Mouse (Mus musculus) kidney, adult 11 months (tissue): Measurements from ENCODE around the gene Olfr130.

Experiments used
- DNase-seq: peaks from one replicate; pipeline ENCODE4 v3.0.0; 2022

The Olfr130 gene

DNA sequence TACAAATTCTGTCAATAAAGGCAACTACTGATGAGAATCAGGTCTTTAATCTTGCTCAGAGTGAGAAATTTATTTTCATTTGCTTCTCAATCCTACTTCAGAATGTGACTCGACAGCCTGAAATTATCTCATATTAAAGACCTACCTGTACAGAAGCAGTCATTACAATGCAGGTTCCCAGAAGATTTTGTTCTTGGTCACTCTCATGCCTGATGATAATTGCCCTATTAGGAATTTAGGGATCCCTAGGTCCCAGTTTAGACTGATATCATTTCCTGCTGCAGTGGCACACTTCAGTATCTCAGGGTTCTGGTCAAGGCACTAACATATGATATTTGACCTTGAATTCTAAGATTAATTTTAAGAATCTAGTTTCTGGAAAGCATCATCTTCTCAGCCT lies at the start of gene Olfr130:
Gene Olfr130 (plus strand): TSS at position 301 of the 400 bp plus-strand sequence.
- no peak for DNase-seq

DNA sequence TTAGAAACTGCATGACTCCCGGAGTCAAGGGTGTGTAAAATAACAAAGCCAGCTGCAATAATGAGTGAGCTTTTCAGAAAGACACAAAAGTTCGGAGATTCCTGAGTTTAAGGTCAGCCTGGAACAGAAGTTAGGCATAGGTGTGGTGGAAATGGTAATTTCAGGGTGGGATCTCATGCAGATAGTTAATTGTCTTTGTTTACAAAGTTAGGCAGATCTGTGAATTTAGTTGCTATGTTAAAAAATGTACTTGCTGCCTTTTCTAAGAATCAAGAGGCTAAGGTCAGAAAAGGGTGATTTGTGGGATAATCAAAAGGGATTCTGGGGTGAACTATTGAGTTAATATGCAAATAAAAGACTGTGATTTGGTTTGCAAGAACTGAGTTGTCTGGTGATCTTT lies 47.4 kb upstream of the Olfr130 start:
- DNase-seq: no peak

DNA sequence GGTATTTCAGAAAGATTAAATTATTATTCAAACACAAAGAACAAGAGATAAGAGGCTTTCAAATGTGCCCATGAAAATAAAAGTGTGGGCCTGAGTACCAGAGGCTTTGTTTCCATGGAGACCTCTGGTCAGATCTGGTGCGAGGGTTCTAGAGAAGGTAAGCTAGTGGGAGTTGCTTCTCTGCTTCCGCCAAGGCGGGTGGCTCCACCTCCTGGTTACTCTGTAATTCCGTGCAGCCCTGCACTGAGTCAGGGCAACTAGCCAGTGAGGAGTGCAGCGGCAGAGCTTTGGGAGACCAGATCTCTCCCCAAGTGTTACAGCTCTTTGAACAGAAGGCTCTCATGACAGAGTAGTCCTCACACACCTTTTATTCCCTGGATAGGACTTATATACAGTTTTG lies 37.4 kb upstream of the Olfr130 start:
- no peak for DNase-seq

DNA sequence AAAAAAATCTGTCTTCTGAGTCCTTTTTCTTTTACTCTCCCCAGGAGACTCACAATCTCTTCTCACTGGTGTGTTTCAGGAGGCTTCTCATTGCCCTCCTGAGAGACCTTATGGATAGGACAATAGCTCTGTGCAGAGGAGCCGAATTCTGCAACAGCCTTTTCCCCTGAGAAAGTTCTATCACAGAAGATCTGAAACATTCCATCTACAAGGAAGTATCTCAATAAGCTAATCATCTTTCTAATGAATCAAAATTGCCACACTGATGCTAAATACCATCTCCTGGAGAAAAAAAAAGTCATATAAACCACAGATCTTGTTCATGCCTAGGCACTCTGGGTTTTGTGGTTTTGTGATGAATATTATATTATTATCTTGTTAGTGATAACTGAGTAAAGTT lies 3.7 kb upstream of the Olfr130 start, which contains the start of gene Olfr129:
Gene Olfr129 (minus strand): TSS at position 101 of the 400 bp plus-strand sequence.
- DNase-seq: no peak

DNA sequence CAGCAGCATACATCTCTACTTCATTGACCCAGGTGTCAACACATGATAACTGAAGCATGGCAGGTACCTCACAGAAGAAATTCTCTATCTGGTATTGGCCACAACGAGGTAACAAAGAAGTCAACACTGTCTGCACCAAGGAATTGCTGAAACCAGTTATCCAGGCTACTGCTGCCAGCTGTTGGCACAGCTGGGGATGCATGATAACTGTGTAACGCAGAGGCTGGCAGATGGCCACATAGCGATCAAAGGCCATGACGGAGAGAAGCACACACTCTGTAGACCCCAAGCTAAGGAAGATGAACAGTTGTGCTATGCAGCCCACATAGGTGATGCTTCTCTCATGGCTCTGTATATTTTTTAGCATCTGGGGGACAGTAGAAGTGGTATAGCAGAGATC lies 18.6 kb downstream of the Olfr130 start:
- DNase-seq: no peak

DNA sequence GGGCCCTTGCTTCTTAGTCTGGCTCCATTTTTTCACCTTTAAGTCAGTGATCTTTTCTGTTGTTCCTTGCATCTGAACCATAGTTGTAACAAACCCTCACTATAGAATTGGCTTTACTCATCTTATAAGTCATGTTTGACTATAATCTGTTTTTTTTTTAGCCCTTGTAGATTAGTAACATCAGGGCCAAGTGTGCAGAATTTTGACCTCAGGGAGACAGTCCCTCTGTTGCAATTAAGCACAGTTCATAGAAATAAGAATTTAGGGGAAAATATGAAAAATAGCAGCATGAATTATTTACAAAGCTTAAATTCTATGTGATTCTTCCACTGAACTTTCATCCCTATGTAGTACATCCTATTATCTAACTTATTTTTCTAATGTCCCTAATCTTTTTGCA lies 24.9 kb downstream of the Olfr130 start, which contains the start of gene Olfr131:
Gene Olfr131 (minus strand): TSS at position 101 of the 400 bp plus-strand sequence.
- DNase-seq: no peak
